8 mouse cellular contexts compared by ENCODE assay signal in the genomic region with DNA sequence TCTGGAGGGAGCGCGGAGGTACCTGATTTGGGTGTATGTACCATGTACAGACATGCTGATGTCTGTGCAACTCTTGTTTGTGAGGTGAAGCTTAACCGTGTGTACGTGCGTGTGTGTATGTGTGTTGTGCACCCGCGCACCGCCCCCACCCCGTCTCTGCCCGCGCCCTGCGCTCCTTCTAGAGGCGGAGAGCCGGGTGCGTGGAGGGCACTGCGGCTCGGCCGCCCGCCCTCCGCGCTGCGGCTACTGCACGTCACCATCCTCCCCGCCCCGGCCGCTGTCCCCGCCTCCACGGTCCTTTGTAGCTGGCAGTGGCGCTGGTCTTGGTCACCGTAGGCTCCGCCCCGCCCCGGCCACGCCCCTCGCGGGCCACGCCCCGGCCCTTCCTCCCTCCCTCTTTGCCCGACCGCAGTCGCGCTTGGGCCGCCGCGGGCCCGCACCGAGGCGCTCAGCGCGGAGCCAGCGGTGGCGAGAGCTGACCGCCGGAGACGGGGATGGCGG. TPM values are rescaled to one million over a fixed set of nuclear protein-coding genes. Genes with fewer than 3 reads are reported as not detected.
DNase-seq lines count a peak whose midpoint lies in the region; ATAC-seq lines count a peak whose summit lies in the region.

A gene (plus strand): TSS at position 290 of the 501 bp plus-strand sequence.

- peak within 1 kb of the TSS; percentile 60 for H3K27ac ChIP-seq in midbrain, embryonic 13.5 days

- peak within 1 kb of the TSS; percentile 86 for H3K4me3 ChIP-seq in midbrain, embryonic 13.5 days (replicated peaks)

- H3K27me3 ChIP-seq in midbrain, embryonic 13.5 days = peaks cover 40% of the 10 kb centered on the region

- ATAC-seq in midbrain, embryonic 13.5 days = peak; percentile 75

- H3K9ac ChIP-seq in midbrain, embryonic 13.5 days (replicated peaks) = peak within 1 kb of the TSS; percentile 93

- DNase-seq in ovary, postnatal 36 days (ENCODE audit: low spot score) = peak; percentile 7
- DNase-seq in ovary, postnatal 14 days (ENCODE audit: low spot score) = no peak
- DNase-seq in cerebellum, adult 8-10 months = peak; percentile 96
- DNase-seq in frontal cortex, adult 2 months (ENCODE audit: extremely low spot score in 1 of 2, low spot score in 1 of 2) = peak; percentile 71 to 87
- DNase-seq in layer of hippocampus, postnatal 36 days = peak; percentile 80 to 82
- DNase-seq in testis, postnatal 14 days (ENCODE audit: low spot score) = peak; percentile 33
- DNase-seq in urinary bladder, postnatal 25 days (ENCODE audit: low spot score) = no peak

- under 1% methylated on average over 54 of the region's 56 CpGs for WGBS in midbrain, embryonic 13.5 days

- no peaks in the 10 kb centered on the region for H3K36me3 ChIP-seq in midbrain, embryonic 13.5 days

- peaks cover 49% of the 10 kb centered on the region for H3K4me1 ChIP-seq in midbrain, embryonic 13.5 days (replicated peaks)

- no peaks in the 10 kb centered on the region for H3K9me3 ChIP-seq in midbrain, embryonic 13.5 days

- peak within 1 kb of the TSS; percentile 84 for H3K4me2 ChIP-seq in midbrain, embryonic 13.5 days (replicated peaks)

RNA-seq across cellular contexts. Expression of the gene that starts here (rescaled TPM):
- 289 and 299 TPM in 2 replicates for polyA plus RNA-seq in frontal cortex, adult 2 months (2012; rRNA removed)
- 100 to 1,000 TPM; 239 to 241 TPM for total RNA-seq in layer of hippocampus, postnatal 36 days (2021)
- polyA plus RNA-seq in midbrain, embryonic 13.5 days (2015; fragmentation: Nextera tagmentation; extraction: Ambion mirVana) = 711 and 713 TPM in 2 replicates

Comparison
In these comparisons a context has a peak if more than half of its experiments do, and no peak if none do; other contexts are left out.
1. DNase-seq: peak in ovary, postnatal 36 days (single experiment), cerebellum, adult 8-10 months (single experiment), frontal cortex, adult 2 months (2 of 2), layer of hippocampus, postnatal 36 days (2 of 2) and testis, postnatal 14 days (single experiment); none in ovary, postnatal 14 days (single experiment) and urinary bladder, postnatal 25 days (single experiment).